ENCODE assay signal across 21 mouse cellular contexts in the genomic region with DNA sequence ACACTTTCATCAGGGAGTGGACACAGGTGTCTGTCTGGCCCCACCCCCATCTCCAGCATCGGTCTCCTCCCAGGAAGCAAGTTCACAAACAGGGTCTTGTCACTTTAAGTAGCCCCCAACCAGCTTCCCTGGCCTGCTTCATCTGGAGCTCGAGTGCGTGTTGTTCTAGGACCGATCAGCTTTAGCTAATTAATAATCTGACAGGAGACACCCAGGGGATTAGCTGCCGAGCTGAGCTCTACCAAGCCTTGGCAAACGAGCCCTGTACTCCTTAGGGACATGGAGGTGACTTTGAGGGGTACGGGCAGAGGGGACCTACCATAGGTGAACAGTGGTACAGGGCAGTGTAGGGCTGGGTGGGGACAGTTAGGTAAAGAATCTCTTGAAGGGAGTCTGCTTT. TPM values are rescaled to one million over a fixed set of nuclear protein-coding genes. Genes with fewer than 3 reads are reported as not detected.
DNase-seq lines count a peak whose midpoint lies in the region; ATAC-seq and TF ChIP-seq lines count a peak whose summit lies in the region.
"Had no signal": no experiment of that assay in that cellular context is flagged by ENCODE, and none has a peak within 500 bp of the region (broad histone marks: within the 10 kb centered on the region; RNA-seq: fewer than 3 reads in every experiment).

No protein-coding gene starts in this region.

- 0 out of 2 replicates have a peak overlapping the region, but pooled peaks have one; percentile 4 for H3K27ac ChIP-seq in forebrain, embryonic 10.5 days
- no peak overlapping the region for H3K27ac ChIP-seq in forebrain, postnatal 0 days (ENCODE audit: low read depth, low read length)
- H3K27ac ChIP-seq in kidney, embryonic 14.5 days (ENCODE audit: low read depth, low read length), result no peak overlapping the region
- H3K27ac ChIP-seq in midbrain, embryonic 14.5 days (replicated peaks; ENCODE audit: low read depth, low read length), result no peak overlapping the region
- H3K27ac ChIP-seq in midbrain, embryonic 11.5 days (ENCODE audit: low read depth, low read length), result no peak overlapping the region
- H3K27ac ChIP-seq: embryonic facial prominence, embryonic 12.5 days; heart, embryonic 13.5 days; hindbrain, postnatal 0 days had no signal

- no peak overlapping the region for H3K9ac ChIP-seq in forebrain, postnatal 0 days
- H3K9ac ChIP-seq in kidney, embryonic 14.5 days (ENCODE audit: low read depth, low read length), result no peak overlapping the region
- H3K9ac ChIP-seq in midbrain, embryonic 14.5 days (replicated peaks; ENCODE audit: low read length), result no peak overlapping the region
- H3K9ac ChIP-seq in midbrain, embryonic 11.5 days (ENCODE audit: low read length), result no peak overlapping the region
- H3K9ac ChIP-seq: embryonic facial prominence, embryonic 12.5 days; heart, embryonic 13.5 days had no signal

- no peak for TF ChIP-seq CTCF in forebrain, postnatal 0 days (IDR thresholded peaks at IDR 0.05; ENCODE audit: low read depth)

- peaks cover 54% of the 10 kb centered on the region for H3K4me1 ChIP-seq in forebrain, embryonic 10.5 days
- no peaks in the 10 kb centered on the region for H3K4me1 ChIP-seq in forebrain, postnatal 0 days (ENCODE audit: insufficient read depth)
- peaks cover 18% of the 10 kb centered on the region for H3K4me1 ChIP-seq in kidney, embryonic 14.5 days (ENCODE audit: control insufficient read depth, insufficient read depth, low read length)
- peaks cover 14% of the 10 kb centered on the region for H3K4me1 ChIP-seq in midbrain, embryonic 14.5 days (ENCODE audit: control insufficient read depth, insufficient read depth, low read length)
- H3K4me1 ChIP-seq in midbrain, embryonic 11.5 days (ENCODE audit: control insufficient read depth, insufficient read depth, low read length), result peaks cover 5% of the 10 kb centered on the region

- no peak for DNase-seq in forebrain, embryonic 10.5 days (ENCODE audit: extremely low spot score, low spot score)
- no peak for DNase-seq in forebrain, postnatal 0 days
- no peak for DNase-seq in kidney, adult 11 months
- peak; percentile 54 for DNase-seq in midbrain, embryonic 14.5 days
- DNase-seq in midbrain, embryonic 11.5 days (ENCODE audit: low spot score, missing footprints), result no peak
- no peak for DNase-seq in adrenal gland, adult 2 months
- DNase-seq: adrenal gland, postnatal 10 days; B cell, adult 2 months; cerebellum, adult 11-12 months; cerebellum, adult 9-10 months; cerebellum, postnatal 25 days; gastrocnemius, postnatal 36 days; heart, adult 11 months; heart, postnatal 36 days had no signal

- H3K36me3 ChIP-seq in forebrain, embryonic 10.5 days (replicated peaks), result peaks cover 4% of the 10 kb centered on the region
- no peaks in the 10 kb centered on the region for H3K36me3 ChIP-seq in forebrain, postnatal 0 days (ENCODE audit: insufficient read depth)
- no peaks in the 10 kb centered on the region for H3K36me3 ChIP-seq in kidney, embryonic 14.5 days (ENCODE audit: control insufficient read depth, insufficient read depth, low read length)
- H3K36me3 ChIP-seq in midbrain, embryonic 14.5 days (ENCODE audit: control insufficient read depth, insufficient read depth, low read length), result no peaks in the 10 kb centered on the region
- no peaks in the 10 kb centered on the region for H3K36me3 ChIP-seq in midbrain, embryonic 11.5 days (ENCODE audit: control insufficient read depth, insufficient read depth, low read length)
- H3K36me3 ChIP-seq: embryonic facial prominence, embryonic 12.5 days; G1E had no signal

- H3K9me3 ChIP-seq in forebrain, embryonic 10.5 days, result no peaks in the 10 kb centered on the region
- H3K9me3 ChIP-seq in forebrain, postnatal 0 days (ENCODE audit: low read length), result no peaks in the 10 kb centered on the region
- no peaks in the 10 kb centered on the region for H3K9me3 ChIP-seq in kidney, embryonic 14.5 days (ENCODE audit: control insufficient read depth, low read length)
- H3K9me3 ChIP-seq in midbrain, embryonic 14.5 days (ENCODE audit: control insufficient read depth, low read length), result no peaks in the 10 kb centered on the region
- H3K9me3 ChIP-seq in midbrain, embryonic 11.5 days (ENCODE audit: control insufficient read depth, low read length), result no peaks in the 10 kb centered on the region
- H3K9me3 ChIP-seq: embryonic facial prominence, embryonic 12.5 days; G1E; heart, embryonic 13.5 days had no signal

- ATAC-seq in forebrain, postnatal 0 days, result no peak
- peak; percentile 16; the same call in 1 of the 2 replicates for ATAC-seq in kidney, embryonic 14.5 days (ENCODE audit: low FRiP score, low TSS enrichment)
- no peak for ATAC-seq in midbrain, embryonic 14.5 days (ENCODE audit: low FRiP score, low TSS enrichment)
- ATAC-seq in midbrain, embryonic 11.5 days (ENCODE audit: low FRiP score), result no peak
- ATAC-seq: CD4-positive, CD25-positive, alpha-beta regulatory T cell, adult 4 months; forebrain, embryonic 14.5 days; hindbrain, postnatal 0 days had no signal

- H3K4me3 ChIP-seq in forebrain, embryonic 10.5 days, result no peak overlapping the region
- no peak overlapping the region for H3K4me3 ChIP-seq in forebrain, postnatal 0 days (ENCODE audit: low read depth, low read length)
- no peak overlapping the region for H3K4me3 ChIP-seq in kidney, embryonic 14.5 days (ENCODE audit: low read length)
- no peak overlapping the region for H3K4me3 ChIP-seq in midbrain, embryonic 14.5 days (replicated peaks; ENCODE audit: low read depth, low read length)
- no peak overlapping the region for H3K4me3 ChIP-seq in midbrain, embryonic 11.5 days (ENCODE audit: low read depth, low read length)
- H3K4me3 ChIP-seq: embryonic facial prominence, embryonic 12.5 days; heart, embryonic 13.5 days had no signal

- peaks cover 90% of the 10 kb centered on the region for H3K27me3 ChIP-seq in forebrain, embryonic 10.5 days (ENCODE audit: poor library complexity, severe bottlenecking)
- no peaks in the 10 kb centered on the region; the same call in 1 of the 2 replicates for H3K27me3 ChIP-seq in forebrain, postnatal 0 days (ENCODE audit: insufficient read depth, low read length)
- no peaks in the 10 kb centered on the region for H3K27me3 ChIP-seq in kidney, embryonic 14.5 days (ENCODE audit: control insufficient read depth, insufficient read depth, low read length)
- peaks cover 3% of the 10 kb centered on the region for H3K27me3 ChIP-seq in midbrain, embryonic 14.5 days (ENCODE audit: control insufficient read depth, insufficient read depth, low read length)
- peaks cover 7% of the 10 kb centered on the region for H3K27me3 ChIP-seq in midbrain, embryonic 11.5 days (ENCODE audit: control insufficient read depth, insufficient read depth, low read length)

- WGBS in forebrain, embryonic 10.5 days, result 46% methylated on average over 7 of the region's 7 CpGs
- WGBS in forebrain, postnatal 0 days, result 27% methylated on average over 7 of the region's 7 CpGs
- 18% methylated on average over 7 of the region's 7 CpGs for WGBS in kidney, embryonic 14.5 days
- WGBS in midbrain, embryonic 14.5 days, result 11% methylated on average over 7 of the region's 7 CpGs
- WGBS in midbrain, embryonic 11.5 days, result 42% methylated on average over 7 of the region's 7 CpGs

- H3K4me2 ChIP-seq in forebrain, postnatal 0 days (ENCODE audit: low read depth), result no peak overlapping the region
- no peak overlapping the region for H3K4me2 ChIP-seq in kidney, embryonic 14.5 days (replicated peaks; ENCODE audit: low read depth, low read length)
- no peak overlapping the region for H3K4me2 ChIP-seq in midbrain, embryonic 14.5 days (ENCODE audit: low read length)
- H3K4me2 ChIP-seq in midbrain, embryonic 11.5 days, result no peak overlapping the region
- H3K4me2 ChIP-seq: embryonic facial prominence, embryonic 12.5 days; heart, embryonic 13.5 days had no signal

RNA-seq across cellular contexts. Expression of a gene that starts 40.7 kb away (rescaled TPM):
- polyA plus RNA-seq in forebrain, embryonic 10.5 days (2016; fragmentation: Nextera tagmentation; extraction: Ambion mirVana), result 4.4 and 4.7 TPM in 2 replicates
- 1.2 and 3.1 TPM in 2 replicates for total RNA-seq in forebrain, postnatal 0 days (2014; rRNA removed)
- 0.65 and 1.1 TPM in 2 replicates for polyA plus RNA-seq in forebrain, postnatal 0 days (2015; fragmentation: Nextera tagmentation; extraction: Ambion mirVana)
- 3.9 and 7.6 TPM in 2 replicates for polyA plus RNA-seq in kidney, embryonic 14.5 days (2014; fragmentation: Nextera tagmentation; extraction: Ambion mirVana)
- polyA plus RNA-seq in midbrain, embryonic 14.5 days (2014; fragmentation: Nextera tagmentation; extraction: Ambion mirVana), result 2.1 and 3.1 TPM in 2 replicates
- polyA plus RNA-seq in midbrain, embryonic 11.5 days (2014; fragmentation: Nextera tagmentation; extraction: Ambion mirVana), result 1.6 TPM in 2 replicates
- total RNA-seq in adrenal gland, adult 2 months (2021), result 1 to 10 TPM; 4.3 to 7.4 TPM
- 5.5 and 7.9 TPM in 2 replicates for polyA plus RNA-seq in adrenal gland, adult 2 months (2012; rRNA removed)
